Mouse (Mus musculus): Measurements from ENCODE around the gene Gm20388.

- no peak for TF ChIP-seq CTCF (IDR thresholded peaks at IDR 0.05; ENCODE audit: low read depth)
- no peak for TF ChIP-seq EP300 (IDR thresholded peaks at IDR 0.05; ENCODE audit: low read depth)
These were observed 679.3 kb downstream of the Gm20388 start for GRCm38 (mm10) chr8:120589921-120590320.

Data from liver, embryonic 14.5 days (tissue).